Mouse (Mus musculus) neural tube, embryonic 14.5 days (tissue): ENCODE data around the gene Psenen. TPM values are rescaled to one million over a fixed set of nuclear protein-coding genes. Genes with fewer than 3 reads are reported as not detected.

Experiments
- ATAC-seq: fragments of 200-750 bp; cut with Nextera tagmentation; 2 replicates; pipeline ENCODE4 v1.8.0; 2017; ENCODE audit warnings: low read depth, mild to moderate bottlenecking, moderate TSS enrichment, moderate library complexity
- H3K27ac ChIP-seq: fragments of 300-500 bp; sonication (generic); 2 replicates; pipeline ENCODE4 v1.5.1; 2014; ENCODE audit warnings: low read depth, mild to moderate bottlenecking, control low read depth, low read length, moderate library complexity, mixed read lengths
- H3K27me3 ChIP-seq: fragments of 300-500 bp; sonication (generic); 2 replicates; pipeline ENCODE4 v1.6.1; 2014; ENCODE audit warnings: low read length; ENCODE audit not compliant: control insufficient read depth, insufficient read depth
- H3K36me3 ChIP-seq: fragments of 300-500 bp; sonication (generic); 2 replicates; pipeline ENCODE4 v1.6.1; 2014; ENCODE audit warnings: low read length, mixed read lengths; ENCODE audit not compliant: control insufficient read depth, insufficient read depth
- H3K4me1 ChIP-seq: fragments of 300-500 bp; sonication (generic); 2 replicates; pipeline ENCODE4 v1.6.1; 2014; ENCODE audit warnings: low read length; ENCODE audit not compliant: control insufficient read depth, insufficient read depth
- H3K4me2 ChIP-seq: fragments of 300-500 bp; sonication (generic); 2 replicates; pipeline ENCODE4 v1.6.1; 2014; ENCODE audit warnings: mild to moderate bottlenecking, low read depth, low read length, control low read depth
- H3K4me3 ChIP-seq: fragments of 300-500 bp; sonication (generic); 2 replicates; pipeline ENCODE4 v1.5.1; 2014; ENCODE audit warnings: low read depth, low read length, control low read depth, mixed read lengths
- H3K9ac ChIP-seq: fragments of 300-500 bp; sonication (generic); replicated peaks from 2 replicates; pipeline ENCODE4 v1.6.1; 2014; ENCODE audit warnings: low read depth, mild to moderate bottlenecking, control low read depth, low read length, mixed read lengths
- H3K9me3 ChIP-seq: fragments of 300-500 bp; sonication (generic); 2 replicates; pipeline ENCODE4 v1.6.1; 2016; ENCODE audit warnings: low read length; ENCODE audit not compliant: control insufficient read depth
- WGBS: fragments of 180-500 bp; shearing (Covaris S2); extraction: QIAGEN DNeasy Blood & Tissue Kit; methylation state at CpG from one replicate; pipeline ENCODE4 v1.1.7; 2014; 5-methylcytosine and 5-hydroxymethylcytosine counted together
- polyA plus RNA-seq: library from polyadenylated mRNA; unstranded; fragments of >200 nt; fragmentation: Nextera tagmentation; extraction: Ambion mirVana; gene quantifications from 2 replicates; pipeline ENCODE4 v1.2.1, GENCODE M21; 2014

Gene Psenen
- polyA plus RNA-seq, 1 experiment from 2014 or later, result 126 TPM

DNA sequence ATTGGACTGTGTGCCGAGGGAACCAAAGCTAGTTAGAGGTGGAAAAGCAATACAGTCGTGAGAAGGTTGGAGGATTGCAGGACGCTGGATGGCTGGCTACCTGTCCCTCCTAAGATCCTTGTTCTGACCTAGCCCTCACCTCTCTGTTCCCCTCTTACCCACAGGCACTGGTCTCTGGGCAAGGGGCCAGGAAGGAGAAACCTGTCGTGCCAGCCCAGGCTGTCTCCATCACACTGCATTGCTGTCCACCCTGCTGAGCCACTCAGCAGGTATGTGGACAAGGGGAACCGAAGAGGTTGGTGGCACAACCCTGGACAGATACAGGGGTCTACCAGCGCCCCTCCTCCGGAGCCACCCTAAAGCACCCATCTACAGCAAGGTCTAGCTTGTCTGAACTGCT lies 37.2 kb upstream of the Psenen start:
- H3K9ac ChIP-seq, result peak overlapping the region; percentile 28; the same call in 1 of the 2 replicates
- no peaks in the 10 kb centered on the region for H3K36me3 ChIP-seq
- H3K4me1 ChIP-seq, result 0 out of 2 replicates have a peak, but pooled peaks cover 3% of the 10 kb centered on the region
- peak overlapping the region; percentile 44; the same call in 1 of the 2 replicates for H3K27ac ChIP-seq
- 74% methylated on average over 7 of the region's 7 CpGs for WGBS
- peak overlapping the region; percentile 37; the same call in 1 of the 2 replicates for H3K4me2 ChIP-seq
- H3K27me3 ChIP-seq, result no peaks in the 10 kb centered on the region
- no peaks in the 10 kb centered on the region for H3K9me3 ChIP-seq
- H3K4me3 ChIP-seq, result no peak overlapping the region
- 0 out of 2 replicates have a peak, but pooled peaks have one; percentile 1 for ATAC-seq

DNA sequence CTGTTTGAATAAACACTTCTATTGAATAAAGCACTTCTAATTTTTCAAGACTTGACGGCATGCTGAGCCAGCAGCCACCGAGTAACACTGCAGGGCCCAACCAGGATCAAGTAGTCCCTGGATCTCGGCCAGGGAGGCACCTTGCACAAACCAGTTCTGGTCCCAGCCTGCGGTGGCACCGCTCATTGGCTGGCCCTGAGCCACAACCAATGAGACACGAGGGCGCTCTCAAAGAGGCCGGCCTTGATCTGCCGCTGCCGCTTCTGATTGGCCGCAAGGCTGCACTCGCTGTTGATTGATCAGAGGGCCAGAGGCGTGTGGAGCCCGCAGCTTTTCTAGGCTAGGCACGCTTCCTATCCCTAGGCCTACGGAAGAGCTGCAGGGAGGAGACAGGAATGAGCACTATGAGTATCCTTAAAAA lies 36.5 kb upstream of the Psenen start:
- ATAC-seq, result peak; percentile 99
- no peak overlapping the region for H3K4me3 ChIP-seq

GRCm38 (mm10) chr7:30598786-30599185 lies 35.4 kb upstream of the Psenen start, which contains the start of gene Zbtb32:
TSS of gene Zbtb32 (minus strand) at chr7:30598909.
- Histone ChIP-seq H3K4me3 (no peak within 1 kb of the TSS), H3K36me3 (no peaks in the 10 kb centered on the region), H3K4me2 (peak within 1 kb of the TSS; percentile 37; the same call in 1 of the 2 replicates), H3K9ac (0 out of 2 replicates have a peak within 1 kb of the TSS, but pooled peaks have one; percentile 28), H3K27me3 (no peaks in the 10 kb centered on the region), H3K27ac (no peak within 1 kb of the TSS), H3K9me3 (no peaks in the 10 kb centered on the region), H3K4me1 (0 out of 2 replicates have a peak, but pooled peaks cover 3% of the 10 kb centered on the region)
- no peak for ATAC-seq
- WGBS, result 94% methylated on average over 12 of the region's 12 CpGs

More for the DNA sequence above, 36.5 kb upstream of the Psenen start:
- H3K4me1 ChIP-seq, result 0 out of 2 replicates have a peak, but pooled peaks cover 3% of the 10 kb centered on the region
- H3K9ac ChIP-seq, result 0 out of 2 replicates have a peak overlapping the region, but pooled peaks have one; percentile 28
- H3K27ac ChIP-seq, result peak overlapping the region; percentile 44; the same call in 1 of the 2 replicates
- H3K9me3 ChIP-seq, result no peaks in the 10 kb centered on the region
- H3K36me3 ChIP-seq, result no peaks in the 10 kb centered on the region
- WGBS, result 3% methylated on average over 16 of the region's 16 CpGs
- no peaks in the 10 kb centered on the region for H3K27me3 ChIP-seq
- peak overlapping the region; percentile 37; the same call in 1 of the 2 replicates for H3K4me2 ChIP-seq

GRCm38 (mm10) chr7:30596811-30597210 lies 33.4 kb upstream of the Psenen start:
- Histone ChIP-seq H3K9me3 (no peaks in the 10 kb centered on the region), H3K36me3 (no peaks in the 10 kb centered on the region), H3K4me2 (no peak overlapping the region), H3K27ac (no peak overlapping the region), H3K4me1 (0 out of 2 replicates have a peak, but pooled peaks cover 3% of the 10 kb centered on the region), H3K9ac (no peak overlapping the region), H3K27me3 (no peaks in the 10 kb centered on the region), H3K4me3 (no peak overlapping the region)
- 86% methylated on average over 5 of the region's 5 CpGs for WGBS
- ATAC-seq, result no peak

DNA sequence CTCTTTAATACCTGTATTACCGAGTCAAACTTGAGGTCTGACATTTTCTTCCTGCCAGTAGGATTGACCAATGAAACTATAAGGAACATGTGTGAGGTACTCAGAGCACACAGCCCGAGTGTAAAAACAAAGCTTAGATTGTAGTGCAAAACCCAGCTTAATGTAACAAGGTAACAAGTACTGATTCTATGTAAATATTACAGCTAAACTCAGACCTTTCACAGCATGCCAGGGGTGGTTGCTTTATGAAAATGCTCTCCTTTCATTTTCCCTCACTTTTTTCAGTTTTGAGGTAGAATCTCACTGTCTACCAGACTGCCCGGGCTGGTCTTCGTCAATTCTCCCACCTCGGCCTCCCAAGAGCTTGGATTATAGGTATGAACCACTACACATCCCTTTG lies 32.7 kb upstream of the Psenen start:
- 92% methylated on average over 5 of the region's 5 CpGs for WGBS
- H3K27me3 ChIP-seq, result no peaks in the 10 kb centered on the region
- ATAC-seq, result no peak

DNA sequence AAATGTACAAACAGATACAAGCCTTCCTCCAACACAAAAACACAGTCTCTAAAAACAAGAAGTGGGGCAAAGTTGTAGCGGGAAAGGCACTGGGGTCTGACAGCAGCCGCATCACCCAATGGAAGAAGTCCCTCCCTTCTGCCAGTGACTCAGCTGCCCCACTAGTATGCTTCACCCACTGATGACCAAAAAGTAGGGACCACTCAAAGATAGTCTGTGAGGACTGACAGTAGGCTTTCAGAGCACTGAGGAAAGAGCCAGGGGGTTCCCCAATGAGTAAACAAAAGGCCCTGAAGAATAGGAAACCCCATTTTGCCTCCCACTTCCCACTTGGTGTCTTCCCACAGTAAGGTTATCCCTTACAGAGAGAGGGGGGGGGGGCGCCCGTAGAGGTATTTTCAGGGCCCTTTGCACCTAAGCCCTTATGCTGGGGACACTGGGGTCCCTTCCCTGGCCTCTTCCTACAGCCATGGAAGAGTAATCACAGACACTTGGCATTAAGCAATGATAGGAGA lies 31.1 kb upstream of the Psenen start:
- 67% methylated on average over 4 of the region's 4 CpGs for WGBS
- ATAC-seq, result no peak
- no peak overlapping the region for H3K27ac ChIP-seq
- no peak overlapping the region for H3K4me3 ChIP-seq
- H3K4me1 ChIP-seq, result no peaks in the 10 kb centered on the region
- no peaks in the 10 kb centered on the region for H3K36me3 ChIP-seq
- no peak overlapping the region for H3K4me2 ChIP-seq
- H3K27me3 ChIP-seq, result no peaks in the 10 kb centered on the region
- no peaks in the 10 kb centered on the region for H3K9me3 ChIP-seq
- H3K9ac ChIP-seq, result no peak overlapping the region

More for the DNA sequence above, 32.7 kb upstream of the Psenen start:
- Histone ChIP-seq H3K4me1 (0 out of 2 replicates have a peak, but pooled peaks cover 3% of the 10 kb centered on the region), H3K4me2 (no peak overlapping the region), H3K27ac (no peak overlapping the region), H3K4me3 (no peak overlapping the region), H3K9ac (no peak overlapping the region), H3K9me3 (no peaks in the 10 kb centered on the region), H3K36me3 (no peaks in the 10 kb centered on the region)

GRCm38 (mm10) chr7:30593579-30594509 lies 30.4 kb upstream of the Psenen start:
- Histone ChIP-seq H3K4me1 (no peaks in the 10 kb centered on the region), H3K4me2 (no peak overlapping the region), H3K4me3 (no peak overlapping the region), H3K27me3 (no peaks in the 10 kb centered on the region), H3K27ac (no peak overlapping the region), H3K9me3 (no peaks in the 10 kb centered on the region), H3K36me3 (no peaks in the 10 kb centered on the region), H3K9ac (no peak overlapping the region)
- 71% methylated on average over 10 of the region's 10 CpGs for WGBS
- ATAC-seq, result no peak

DNA sequence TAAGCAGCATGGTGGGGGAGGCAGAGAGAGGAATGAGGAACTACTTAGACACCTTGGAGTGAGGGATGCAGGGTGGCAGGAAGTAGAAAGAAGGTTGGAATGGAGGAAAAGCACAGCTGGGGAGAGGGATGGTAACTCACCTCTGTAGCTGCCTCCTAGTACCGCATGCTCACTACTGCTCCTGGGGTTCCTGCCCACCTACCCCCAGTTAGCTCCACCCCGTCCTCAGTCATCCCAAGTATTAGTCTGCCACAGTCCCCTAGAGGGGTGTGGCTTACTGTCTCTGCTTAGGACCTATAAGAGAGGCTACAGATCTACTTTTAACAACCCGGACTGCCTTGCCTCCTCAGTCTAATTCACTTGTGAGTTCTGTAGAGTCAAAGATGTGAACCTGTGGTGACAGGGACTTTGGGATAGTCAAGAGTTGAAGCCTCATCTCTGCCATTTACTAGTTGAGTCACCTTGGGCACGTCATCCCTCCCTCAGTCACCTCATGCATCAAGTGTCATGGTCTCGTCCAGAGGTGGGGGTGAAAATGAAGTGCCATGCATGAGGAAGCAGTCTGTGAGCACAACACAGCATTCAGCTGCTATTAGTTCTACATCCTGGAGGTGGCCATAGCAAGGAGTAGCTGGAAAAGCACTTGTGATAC lies 29.5 kb upstream of the Psenen start:
- no peak overlapping the region for H3K9ac ChIP-seq
- WGBS, result 58% methylated on average over 5 of the region's 5 CpGs

More for the DNA sequence above, 29.5 kb upstream of the Psenen start:
- no peak overlapping the region for H3K27ac ChIP-seq
- H3K9me3 ChIP-seq, result no peaks in the 10 kb centered on the region
- no peaks in the 10 kb centered on the region for H3K4me1 ChIP-seq
- H3K36me3 ChIP-seq, result no peaks in the 10 kb centered on the region
- H3K4me3 ChIP-seq, result no peak overlapping the region
- peaks cover 3% of the 10 kb centered on the region; the same call in 1 of the 2 replicates for H3K27me3 ChIP-seq
- no peak overlapping the region for H3K4me2 ChIP-seq
- ATAC-seq, result no peak
